Mouse (Mus musculus) CD4-positive helper T cell, adult 2 months (primary cell): ENCODE data around the gene Psg19.

ENCODE experiments used
- DNase-seq: peaks from one replicate; pipeline ENCODE4 v3.0.0-alpha.2; 2012; ENCODE audit warnings: low read depth, missing footprints, low spot score

Psg19 gene

GRCm38 (mm10) chr7:18746189-18746860 is 52.0 kb downstream of the Psg19 start:
- DNase-seq = no peak
